Mouse (Mus musculus) gastrocnemius, postnatal 10 days (tissue): ENCODE data around the gene Phf3. TPM values are rescaled to one million over a fixed set of nuclear protein-coding genes. Genes with fewer than 3 reads are reported as not detected.

Experiments used
- DNase-seq: peaks from one replicate; pipeline ENCODE4 v3.0.0; 2021; ENCODE audit warnings: mixed read lengths
- total RNA-seq, 2 experiments: library from RNA; stranded (reverse); gene quantifications; 2 replicates each; pipeline ENCODE4 v1.2.3; 2021

Gene Phf3
- total RNA-seq, 2 experiments from 2014 or later: 32.5 to 40.0 TPM

- no peak for DNase-seq
Measured at GRCm38 (mm10) chr1:30819414-30819813, 54.3 kb downstream of the Phf3 start.

GRCm38 (mm10) chr1:30815609-30816008, 58.1 kb downstream of the Phf3 start:
- DNase-seq: no peak

DNA sequence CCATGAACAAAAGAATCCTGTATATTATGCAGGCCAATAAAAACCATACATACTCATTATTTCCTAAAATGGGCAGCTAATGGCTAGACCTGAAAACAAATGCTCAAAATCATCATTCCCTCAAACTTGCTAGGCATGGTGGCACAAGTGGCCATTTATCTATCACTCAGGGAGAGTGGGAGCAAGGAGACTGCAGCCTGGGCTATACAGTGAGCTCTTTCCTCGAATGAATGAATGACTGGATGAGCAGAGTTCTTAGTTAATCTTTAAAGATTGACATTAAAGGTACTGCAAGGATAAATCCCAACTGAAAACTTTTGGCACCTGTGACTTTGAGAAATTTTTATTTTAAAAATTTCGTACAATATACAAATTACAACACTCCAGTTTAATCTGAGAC, 58.7 kb downstream of the Phf3 start:
- no peak for DNase-seq

- no peak for DNase-seq
Measured at GRCm38 (mm10) chr1:30808101-30808699, 65.5 kb downstream of the Phf3 start.

GRCm38 (mm10) chr1:30805688-30806285, 67.9 kb downstream of the Phf3 start:
- no peak for DNase-seq

DNA sequence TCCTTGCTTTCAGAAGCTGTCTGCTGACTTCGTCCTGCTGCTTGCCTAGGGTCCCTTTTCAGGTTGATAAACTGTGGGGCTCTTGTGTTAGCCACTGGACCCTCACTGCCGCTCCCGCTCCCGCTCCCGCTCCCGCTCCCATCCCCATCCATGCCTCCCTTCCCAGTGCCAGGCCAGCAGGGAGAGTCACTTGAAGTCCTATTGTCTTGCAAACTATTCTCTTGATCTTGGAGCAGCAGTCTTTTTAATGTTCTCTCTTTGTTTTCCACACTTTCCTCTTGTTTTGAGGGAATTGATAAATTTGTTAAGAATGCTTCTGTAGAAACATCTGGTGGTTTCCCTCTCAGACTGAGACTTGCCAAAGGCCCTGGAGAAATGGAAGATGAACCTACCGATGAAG, 68.8 kb downstream of the Phf3 start:
- no peak for DNase-seq

GRCm38 (mm10) chr1:30801911-30802310, 71.8 kb downstream of the Phf3 start:
- no peak for DNase-seq

DNA sequence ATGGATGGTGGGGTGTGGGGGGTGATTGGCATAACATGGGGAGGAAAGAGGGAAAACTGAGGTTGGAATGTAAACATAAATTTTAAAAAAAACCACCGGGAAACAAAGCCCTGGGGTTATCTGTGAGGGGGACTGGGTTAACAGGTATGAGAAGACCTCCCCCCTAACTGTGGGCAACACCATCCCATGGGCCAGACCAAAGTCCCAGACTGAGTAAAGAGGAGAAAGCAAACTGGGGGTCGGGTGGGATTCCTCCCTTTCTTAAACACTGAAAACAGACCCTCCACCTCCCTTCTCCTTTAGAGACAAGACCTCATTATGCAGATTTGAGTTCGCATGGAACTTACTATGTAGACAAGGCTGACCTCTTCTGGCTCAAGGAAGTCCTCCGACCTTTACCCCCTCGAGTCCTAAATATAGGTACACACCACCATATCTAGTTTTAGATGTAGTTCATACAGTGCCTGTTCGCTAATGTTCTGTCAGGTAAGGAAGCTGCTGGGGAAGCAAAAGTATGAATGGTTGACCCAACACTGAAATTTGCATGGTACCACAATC, 74.4 kb downstream of the Phf3 start:
- DNase-seq: no peak

- DNase-seq: no peak
Measured at GRCm38 (mm10) chr1:30794606-30795005, 79.1 kb downstream of the Phf3 start.

- no peak for DNase-seq
Measured at GRCm38 (mm10) chr1:30793357-30793883, 80.3 kb downstream of the Phf3 start.

- DNase-seq: no peak
Measured at GRCm38 (mm10) chr1:30792935-30793334, 80.8 kb downstream of the Phf3 start.

- no peak for DNase-seq
Measured at GRCm38 (mm10) chr1:30790220-30790619, 83.5 kb downstream of the Phf3 start.

DNA sequence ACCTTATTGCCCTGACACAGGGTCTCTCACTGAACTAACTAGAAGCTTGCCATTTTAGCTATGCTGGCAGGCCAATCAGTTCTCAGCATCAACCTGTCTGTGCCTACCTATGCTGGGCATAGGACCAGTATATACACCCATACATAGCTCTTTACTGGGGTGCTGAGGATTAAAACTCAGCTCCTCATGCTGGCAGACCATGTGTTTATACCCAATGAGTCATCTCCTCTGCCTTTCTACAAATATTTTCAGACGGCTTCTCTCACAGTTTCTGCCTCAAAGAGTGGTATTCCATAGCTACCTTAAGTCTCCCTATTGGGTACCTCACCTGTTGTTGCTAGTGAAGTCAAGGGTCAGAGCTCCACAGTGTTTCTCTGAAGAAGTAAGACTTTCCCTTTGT, 84.0 kb downstream of the Phf3 start:
- no peak for DNase-seq

- DNase-seq: no peak
Measured at GRCm38 (mm10) chr1:30789001-30789400, 84.7 kb downstream of the Phf3 start.

DNA sequence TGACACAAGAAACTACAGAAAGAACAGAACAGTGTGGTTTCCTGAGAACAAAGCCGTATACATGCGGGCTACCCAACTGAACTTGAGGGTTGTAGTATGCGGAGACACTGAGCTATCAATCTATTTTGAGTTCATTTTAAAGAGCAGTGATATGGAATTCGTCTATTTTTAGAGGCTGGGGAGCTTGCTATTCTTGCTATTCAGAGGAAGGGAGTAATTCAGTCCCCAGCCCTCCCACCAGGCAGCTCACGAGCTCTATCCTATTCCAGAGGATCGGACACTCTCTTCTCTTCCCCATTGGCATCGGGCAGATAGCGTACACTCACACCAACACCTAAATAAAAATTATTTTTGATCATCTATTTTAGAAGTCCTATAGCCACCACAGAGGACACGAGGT, 87.1 kb downstream of the Phf3 start:
- no peak for DNase-seq

- DNase-seq: no peak
Measured at GRCm38 (mm10) chr1:30783741-30784140, 90.0 kb downstream of the Phf3 start.

- no peak for DNase-seq
Measured at GRCm38 (mm10) chr1:30780293-30780692, 93.4 kb downstream of the Phf3 start.

- DNase-seq: no peak
Measured at GRCm38 (mm10) chr1:30779562-30779961, 94.2 kb downstream of the Phf3 start.

DNA sequence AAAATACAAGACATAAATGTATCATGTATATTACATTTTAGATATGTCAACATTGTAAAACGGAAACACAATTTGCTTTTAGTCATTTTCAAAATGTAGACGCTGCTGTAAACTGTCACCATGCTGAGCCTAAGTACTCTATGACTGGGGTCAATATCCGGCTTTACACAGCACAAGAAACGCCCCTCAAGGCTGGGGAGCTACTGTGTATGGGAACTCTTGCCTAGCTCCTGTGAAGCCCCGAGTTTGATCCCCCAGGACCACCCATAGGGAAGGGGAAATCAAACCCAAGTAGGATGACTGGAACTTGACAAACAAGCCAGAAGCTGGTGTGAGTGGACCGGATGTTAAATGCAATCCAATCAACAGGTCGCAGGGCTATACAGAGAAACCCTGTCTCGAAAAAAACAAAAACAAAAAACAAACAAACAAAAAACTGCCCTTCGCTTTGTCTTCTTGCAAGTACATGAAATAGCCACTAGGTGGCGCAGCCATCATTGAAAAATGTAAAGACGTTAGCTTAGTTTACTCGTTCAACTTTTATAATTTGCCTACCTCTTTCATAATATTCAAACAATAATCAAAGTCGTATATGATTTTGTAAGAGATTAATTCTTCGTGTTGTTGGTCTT, 95.2 kb downstream of the Phf3 start:
- DNase-seq: peak; percentile 20

- no peak for DNase-seq
Measured at GRCm38 (mm10) chr1:30776196-30776595, 97.5 kb downstream of the Phf3 start.

DNA sequence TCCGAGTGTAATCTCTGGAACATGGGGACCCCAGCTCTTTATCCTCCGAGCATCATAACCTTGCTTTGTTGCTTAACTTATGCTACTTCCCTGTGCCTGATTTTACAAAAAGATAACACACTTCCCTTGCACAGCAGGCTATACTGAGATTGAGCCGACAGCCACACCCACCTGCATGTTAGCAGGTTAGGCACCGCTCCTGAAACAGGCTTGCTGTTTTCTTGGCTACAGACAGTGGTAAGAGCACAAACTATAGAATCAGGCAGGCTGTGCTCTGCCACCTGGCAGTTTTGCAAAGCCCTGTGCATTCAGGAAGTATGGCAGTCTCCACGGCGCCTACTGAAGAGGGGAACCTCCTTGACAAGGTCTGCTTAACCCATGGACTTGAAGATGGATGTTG, 100.1 kb downstream of the Phf3 start:
- no peak for DNase-seq

DNA sequence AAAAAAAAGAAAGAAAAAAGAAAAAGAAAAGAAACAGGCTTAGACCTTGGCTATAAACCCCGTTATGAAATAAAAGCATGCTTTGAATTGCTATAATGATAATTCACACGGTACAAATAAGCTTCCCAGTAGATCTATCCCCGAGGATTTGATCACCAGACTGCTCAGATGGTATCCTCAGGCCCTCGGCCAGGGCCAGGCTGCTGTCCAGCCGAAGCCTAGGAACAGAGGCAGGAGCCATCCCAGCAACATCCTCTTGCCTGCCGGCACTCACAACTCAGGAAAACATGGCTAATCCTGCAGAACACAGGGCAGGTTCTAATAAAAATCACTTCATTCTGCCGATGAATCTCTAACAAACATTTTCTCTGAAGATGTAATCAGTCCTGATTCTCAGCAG, 100.9 kb downstream of the Phf3 start:
- no peak for DNase-seq

GRCm38 (mm10) chr1:30771772-30772171, 101.9 kb downstream of the Phf3 start:
- no peak for DNase-seq
